Mouse (Mus musculus) E14TG2a.4 (cell line): ENCODE data around the gene Daxx.

Experiments used
- H3K27me3 ChIP-seq: 2 replicates; pipeline ENCODE4 v1.6.1; 2014; ENCODE audit warnings: low read length, control low read depth; ENCODE audit not compliant: insufficient read depth
- H3K36me3 ChIP-seq: 2 replicates; pipeline ENCODE4 v1.6.1; 2014; ENCODE audit warnings: low read length, control low read depth; ENCODE audit not compliant: insufficient read depth
- H3K4me1 ChIP-seq: replicated peaks from 2 replicates; pipeline ENCODE4 v1.6.1; 2014; ENCODE audit warnings: low read depth, low read length, control low read depth
- H3K4me3 ChIP-seq: replicated peaks from 2 replicates; pipeline ENCODE4 v1.5.1; 2014; ENCODE audit warnings: mild to moderate bottlenecking, low read length
- H3K9me3 ChIP-seq: 2 replicates; pipeline ENCODE4 v1.6.1; 2014; ENCODE audit warnings: low read length, control low read depth
- CTCF ChIP-seq: conservative IDR thresholded peaks from 2 replicates; pipeline ENCODE4 v1.5.1; 2014; ENCODE audit warnings: low read length
- NANOG ChIP-seq: IDR thresholded peaks from 2 replicates; pipeline ENCODE4 v1.6.1; 2014; ENCODE audit warnings: borderline replicate concordance, low read length, mixed read lengths
- POU5F1 ChIP-seq: IDR thresholded peaks from 2 replicates; pipeline ENCODE4 v1.6.1; 2014; ENCODE audit warnings: low read length, borderline replicate concordance

Daxx gene

DNA sequence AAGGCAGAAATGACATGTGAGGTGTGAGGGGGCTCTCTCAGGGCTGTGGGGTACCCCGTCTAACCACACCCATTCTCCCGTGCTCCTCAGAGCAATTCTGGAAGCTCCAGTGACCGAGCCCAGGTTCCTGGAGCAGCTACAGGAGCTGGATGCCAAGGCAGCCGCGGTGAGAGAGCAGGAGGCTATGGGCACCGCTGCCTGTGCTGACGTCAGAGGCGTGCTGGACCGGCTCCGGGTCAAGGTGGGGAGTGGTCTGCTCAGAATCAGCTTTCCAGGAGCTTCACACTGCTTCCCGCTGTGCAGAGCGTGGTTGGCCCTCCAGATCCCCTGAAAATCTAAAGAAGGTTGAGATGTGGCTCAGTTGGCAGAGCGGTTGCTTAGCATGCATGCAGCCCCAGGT is 49.9 kb downstream of the Daxx start:
- Histone ChIP-seq H3K27me3 (no peaks in the 10 kb centered on the region), H3K9me3 (no peaks in the 10 kb centered on the region), H3K36me3 (peaks cover 80% of the 10 kb centered on the region), H3K4me3 (no peak overlapping the region), H3K4me1 (peaks cover 22% of the 10 kb centered on the region)
- TF ChIP-seq NANOG (no peak), CTCF (no peak), POU5F1 (no peak)

DNA sequence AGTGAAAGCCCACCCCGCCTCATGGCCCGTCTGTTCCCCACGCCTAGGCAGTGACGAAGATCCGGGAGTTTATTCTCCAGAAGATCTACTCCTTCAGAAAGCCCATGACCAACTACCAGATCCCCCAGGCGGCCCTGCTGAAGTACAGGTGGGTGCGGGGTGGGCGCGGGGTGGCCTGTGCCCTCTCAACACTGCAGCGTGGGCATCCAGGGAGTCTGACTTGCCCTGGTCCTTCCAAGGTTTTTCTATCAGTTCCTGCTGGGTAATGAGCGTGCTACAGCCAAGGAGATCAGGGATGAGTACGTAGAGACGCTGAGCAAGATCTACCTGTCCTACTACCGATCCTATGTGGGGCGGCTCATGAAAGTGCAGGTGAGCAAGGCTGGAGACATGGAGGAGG is 50.7 kb downstream of the Daxx start:
- no peak overlapping the region for H3K4me3 ChIP-seq
- H3K27me3 ChIP-seq, result no peaks in the 10 kb centered on the region
- peaks cover 77% of the 10 kb centered on the region for H3K36me3 ChIP-seq
- TF ChIP-seq CTCF (no peak), POU5F1 (no peak), NANOG (no peak)
- H3K9me3 ChIP-seq, result no peaks in the 10 kb centered on the region
- H3K4me1 ChIP-seq, result peaks cover 17% of the 10 kb centered on the region

DNA sequence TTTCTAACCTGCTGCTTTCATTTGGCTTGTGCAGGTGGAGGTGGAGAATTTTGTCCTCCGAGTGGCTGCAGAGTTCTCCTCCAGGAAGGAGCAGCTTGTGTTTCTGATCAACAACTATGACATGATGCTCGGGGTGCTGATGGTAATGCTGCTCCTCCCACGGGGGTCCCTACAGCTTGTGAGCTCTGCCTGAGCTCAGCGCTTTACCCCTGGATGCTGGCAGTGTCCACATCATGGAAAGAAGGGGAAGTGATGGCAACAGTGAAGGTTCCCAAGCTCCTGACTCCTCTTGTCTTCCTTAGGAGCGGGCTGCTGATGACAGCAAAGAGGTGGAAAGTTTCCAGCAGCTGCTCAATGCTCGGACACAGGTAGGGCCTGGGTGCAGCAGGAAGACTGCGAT is 53.7 kb downstream of the Daxx start:
- peaks cover 14% of the 10 kb centered on the region for H3K4me1 ChIP-seq
- no peaks in the 10 kb centered on the region for H3K27me3 ChIP-seq
- no peak overlapping the region for H3K4me3 ChIP-seq
- TF ChIP-seq NANOG, result no peak
- no peak for TF ChIP-seq CTCF
- no peak for TF ChIP-seq POU5F1
- peaks cover 86% of the 10 kb centered on the region for H3K36me3 ChIP-seq
- H3K9me3 ChIP-seq, result no peaks in the 10 kb centered on the region
